Mouse (Mus musculus) liver, postnatal 0 days (tissue): Measurements from ENCODE around the gene Elfn2.

Experiments
- CTCF ChIP-seq: sonication (generic); IDR thresholded peaks from 2 replicates; pipeline ENCODE4 v1.5.1; 2016; ENCODE audit warnings: antibody characterized with exemption, low read depth
- EP300 ChIP-seq: IDR thresholded peaks from 2 replicates; pipeline ENCODE4 v1.6.1; 2016; ENCODE audit warnings: antibody characterized with exemption, low read depth, mild to moderate bottlenecking

DNA sequence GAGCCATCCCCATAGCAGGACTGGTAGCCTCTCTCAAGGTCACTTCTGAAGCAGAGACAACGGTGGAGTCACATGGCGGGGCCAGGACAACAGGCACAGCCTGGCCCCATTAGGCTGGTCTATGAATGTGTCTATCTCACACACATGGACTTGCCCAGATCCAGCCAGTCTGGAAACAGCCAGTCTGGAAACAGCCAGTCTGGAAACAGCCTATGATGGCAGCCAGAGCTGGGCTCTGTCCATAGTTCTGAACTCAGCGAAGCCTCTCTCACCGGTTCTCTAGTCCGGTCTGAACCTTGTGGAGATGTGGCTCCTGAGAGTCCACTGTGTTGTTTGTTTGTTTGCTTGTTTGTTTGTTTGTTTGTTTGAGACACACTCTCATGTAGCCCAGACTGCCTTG, 31.3 kb upstream of the Elfn2 start:
- TF ChIP-seq CTCF (no peak), EP300 (no peak)
